Mouse (Mus musculus): Measurements from ENCODE around the gene Rpl23a. TPM values are rescaled to one million over a fixed set of nuclear protein-coding genes. Genes with fewer than 3 reads are reported as not detected.

The Rpl23a gene
- polyA plus RNA-seq, 1 experiment from 2014 or later = 1,638 TPM

- Histone ChIP-seq H3K27ac (ENCODE audit: low read depth) (peak overlapping the region; percentile 97), H3K9me3 (ENCODE audit: low read depth, low read length) (no peaks in the 10 kb centered on the region), H3K36me3 (ENCODE audit: insufficient read depth) (peaks cover 33% of the 10 kb centered on the region), H3K9ac (peak overlapping the region; percentile 77), H3K4me1 (ENCODE audit: insufficient read depth) (peaks cover 6% of the 10 kb centered on the region; the same call in 1 of the 2 replicates), H3K27me3 (ENCODE audit: insufficient read depth, low read length) (no peaks in the 10 kb centered on the region), H3K4me2 (peak overlapping the region; percentile 96), H3K4me3 (ENCODE audit: low read depth, low read length) (peak overlapping the region; percentile 59)
- ATAC-seq (ENCODE audit: insufficient read depth) (peak; percentile 85), DNase-seq (peak; percentile 100)
- TF ChIP-seq CTCF (IDR thresholded peaks at IDR 0.05; ENCODE audit: low read depth) = peak; percentile 99
- WGBS = under 1% methylated on average over 82 of the region's 84 CpGs
Observed at GRCm38 (mm10) chr11:78177903-78178858, 5.2 kb downstream of the Rpl23a start.

- no peaks in the 10 kb centered on the region for H3K27me3 ChIP-seq (ENCODE audit: insufficient read depth, low read length)
- H3K9me3 ChIP-seq (ENCODE audit: low read depth, low read length) = no peaks in the 10 kb centered on the region
- under 1% methylated on average over 10 of the region's 10 CpGs for WGBS
- ATAC-seq (ENCODE audit: insufficient read depth) = peak; percentile 8; the same call in 1 of the 2 replicates
- peak; percentile 72 for DNase-seq
- H3K9ac ChIP-seq = peak overlapping the region; percentile 51; the same call in 1 of the 2 replicates
- H3K4me1 ChIP-seq (ENCODE audit: insufficient read depth) = peaks cover 6% of the 10 kb centered on the region; the same call in 1 of the 2 replicates
- peaks cover 31% of the 10 kb centered on the region for H3K36me3 ChIP-seq (ENCODE audit: insufficient read depth)
- TF ChIP-seq CTCF (IDR thresholded peaks at IDR 0.05; ENCODE audit: low read depth) = no peak
- H3K4me3 ChIP-seq (ENCODE audit: low read depth, low read length) = peak overlapping the region; percentile 59
- peak overlapping the region; percentile 97 for H3K27ac ChIP-seq (ENCODE audit: low read depth)
- H3K4me2 ChIP-seq = peak overlapping the region; percentile 96
Observed at GRCm38 (mm10) chr11:78177437-78177836, 5.9 kb downstream of the Rpl23a start.

- 0 out of 2 replicates have a peak, but pooled peaks cover 2% of the 10 kb centered on the region for H3K4me1 ChIP-seq (ENCODE audit: insufficient read depth)
- peak overlapping the region; percentile 51 for H3K9ac ChIP-seq
- ATAC-seq (ENCODE audit: insufficient read depth) (no peak), DNase-seq (peak; percentile 31)
- WGBS = under 1% methylated on average over 23 of the region's 23 CpGs
- no peaks in the 10 kb centered on the region for H3K9me3 ChIP-seq (ENCODE audit: low read depth, low read length)
- H3K4me3 ChIP-seq (ENCODE audit: low read depth, low read length) = peak overlapping the region; percentile 59
- peak overlapping the region; percentile 97 for H3K27ac ChIP-seq (ENCODE audit: low read depth)
- peak overlapping the region; percentile 96 for H3K4me2 ChIP-seq
- no peaks in the 10 kb centered on the region for H3K27me3 ChIP-seq (ENCODE audit: insufficient read depth, low read length)
- H3K36me3 ChIP-seq (ENCODE audit: insufficient read depth) = peaks cover 26% of the 10 kb centered on the region
- TF ChIP-seq CTCF (IDR thresholded peaks at IDR 0.05; ENCODE audit: low read depth) = no peak
Observed at GRCm38 (mm10) chr11:78176905-78177331, 6.5 kb downstream of the Rpl23a start.

- H3K4me1 ChIP-seq (ENCODE audit: insufficient read depth) = no peaks in the 10 kb centered on the region
- no peaks in the 10 kb centered on the region for H3K27me3 ChIP-seq (ENCODE audit: insufficient read depth, low read length)
- H3K9ac ChIP-seq = peak within 1 kb of the TSS; percentile 51
- H3K4me3 ChIP-seq (ENCODE audit: low read depth, low read length) = peak within 1 kb of the TSS; percentile 59
- peaks cover 21% of the 10 kb centered on the region for H3K36me3 ChIP-seq (ENCODE audit: insufficient read depth)
- WGBS = under 1% methylated on average over 32 of the region's 32 CpGs
- peak within 1 kb of the TSS; percentile 96 for H3K4me2 ChIP-seq
- H3K27ac ChIP-seq (ENCODE audit: low read depth) = peak within 1 kb of the TSS; percentile 97
- no peak for TF ChIP-seq CTCF (IDR thresholded peaks at IDR 0.05; ENCODE audit: low read depth)
- no peaks in the 10 kb centered on the region for H3K9me3 ChIP-seq (ENCODE audit: low read depth, low read length)
- DNase-seq (peak; percentile 98), ATAC-seq (ENCODE audit: insufficient read depth) (peak; percentile 10; the same call in 1 of the 2 replicates)
Observed at GRCm38 (mm10) chr11:78176402-78176862, 7.0 kb downstream of the Rpl23a start, which contains the start of the genes Nek8 and Tlcd1. TSS of gene Nek8 (minus strand) at chr11:78176675. TSS of gene Tlcd1 (plus strand) at chr11:78176711.

- Histone ChIP-seq H3K9me3 (ENCODE audit: low read depth, low read length) (no peaks in the 10 kb centered on the region), H3K4me1 (ENCODE audit: insufficient read depth) (no peaks in the 10 kb centered on the region), H3K9ac (no peak overlapping the region), H3K36me3 (ENCODE audit: insufficient read depth) (peaks cover 16% of the 10 kb centered on the region), H3K27ac (ENCODE audit: low read depth) (peak overlapping the region; percentile 97), H3K4me3 (ENCODE audit: low read depth, low read length) (peak overlapping the region; percentile 59), H3K27me3 (ENCODE audit: insufficient read depth, low read length) (no peaks in the 10 kb centered on the region), H3K4me2 (peak overlapping the region; percentile 96)
- peak; percentile 37; the same call in 1 of the 2 replicates for ATAC-seq (ENCODE audit: insufficient read depth)
- DNase-seq = peak; percentile 50
- peak; percentile 31 for TF ChIP-seq CTCF (IDR thresholded peaks at IDR 0.05; ENCODE audit: low read depth)
- WGBS = 2% methylated on average over 9 of the region's 10 CpGs
Observed at GRCm38 (mm10) chr11:78175771-78176401, 7.5 kb downstream of the Rpl23a start.

- no peak overlapping the region for H3K4me3 ChIP-seq (ENCODE audit: low read depth, low read length)
- DNase-seq = no peak
- H3K36me3 ChIP-seq (ENCODE audit: insufficient read depth) = peaks cover 2% of the 10 kb centered on the region
- no peak overlapping the region for H3K27ac ChIP-seq (ENCODE audit: low read depth)
- H3K4me1 ChIP-seq (ENCODE audit: insufficient read depth) = no peaks in the 10 kb centered on the region
- TF ChIP-seq CTCF (IDR thresholded peaks at IDR 0.05; ENCODE audit: low read depth) = no peak
- H3K4me2 ChIP-seq = no peak overlapping the region
- WGBS = 77% methylated on average over 3 of the region's 3 CpGs
- H3K9ac ChIP-seq = no peak overlapping the region
- no peaks in the 10 kb centered on the region for H3K9me3 ChIP-seq (ENCODE audit: low read depth, low read length)
- no peaks in the 10 kb centered on the region for H3K27me3 ChIP-seq (ENCODE audit: insufficient read depth, low read length)
- ATAC-seq (ENCODE audit: insufficient read depth) = no peak
Observed at GRCm38 (mm10) chr11:78174506-78174905, 8.9 kb downstream of the Rpl23a start.

All from lung, embryonic 14.5 days (tissue).